Mouse (Mus musculus) cerebellum, adult 9-11 months (tissue): ENCODE data around the gene Pan2.
"Not testable (repeated sequence)": the region's sequence is repeated elsewhere in the genome, so short reads cannot be mapped to it uniquely, and the experiment has no call there.

Experiments used
- DNase-seq: peaks from one replicate; pipeline ENCODE4 v3.0.0; 2022

The Pan2 gene

DNA sequence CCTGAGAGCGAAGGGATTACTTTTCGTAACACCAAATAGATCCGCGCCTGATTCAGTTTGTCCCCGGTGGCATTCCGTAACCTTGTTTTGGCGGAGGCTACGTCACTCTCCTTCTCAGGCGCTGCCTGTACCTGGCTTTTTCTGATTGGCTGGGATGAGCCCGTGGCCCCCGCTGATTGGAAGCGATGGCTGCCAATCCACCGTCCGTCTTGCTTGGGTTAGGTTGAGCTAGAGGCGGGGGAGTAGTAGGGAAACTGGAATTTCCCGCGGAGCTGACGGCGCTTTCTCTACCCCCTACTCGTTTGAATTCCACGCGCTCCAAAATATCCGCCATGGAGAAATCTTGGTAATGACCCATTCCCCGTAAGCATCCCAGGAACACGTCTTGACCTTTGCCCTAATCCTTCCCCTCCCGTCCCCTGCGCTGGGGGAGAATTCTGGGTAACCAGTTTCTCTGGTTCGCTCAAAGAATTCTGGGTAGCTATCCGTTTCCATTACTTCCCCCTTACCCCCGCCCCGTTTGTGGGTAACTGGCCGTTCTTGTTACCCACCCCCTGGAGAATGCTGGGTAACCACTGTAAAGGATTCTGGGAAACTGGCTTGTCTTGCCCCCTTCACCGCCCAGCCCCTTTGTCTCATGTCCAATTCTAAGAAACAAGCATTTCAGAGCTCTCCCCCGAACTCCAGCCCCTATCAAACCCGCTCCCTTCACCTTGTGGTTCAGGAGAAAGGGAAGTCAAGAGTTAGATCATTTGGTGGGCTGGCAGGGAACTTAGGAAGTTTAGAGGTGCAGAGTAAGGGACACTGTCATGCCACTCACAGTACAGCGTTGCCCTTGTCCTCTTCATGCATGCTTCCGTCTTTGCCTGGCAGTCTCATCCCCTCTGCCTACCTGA is at the start of gene Pan2:
Gene Pan2, plus strand, starts transcription at position 210 of the 896 bp plus-strand sequence.
- DNase-seq = peak; percentile 100

DNA sequence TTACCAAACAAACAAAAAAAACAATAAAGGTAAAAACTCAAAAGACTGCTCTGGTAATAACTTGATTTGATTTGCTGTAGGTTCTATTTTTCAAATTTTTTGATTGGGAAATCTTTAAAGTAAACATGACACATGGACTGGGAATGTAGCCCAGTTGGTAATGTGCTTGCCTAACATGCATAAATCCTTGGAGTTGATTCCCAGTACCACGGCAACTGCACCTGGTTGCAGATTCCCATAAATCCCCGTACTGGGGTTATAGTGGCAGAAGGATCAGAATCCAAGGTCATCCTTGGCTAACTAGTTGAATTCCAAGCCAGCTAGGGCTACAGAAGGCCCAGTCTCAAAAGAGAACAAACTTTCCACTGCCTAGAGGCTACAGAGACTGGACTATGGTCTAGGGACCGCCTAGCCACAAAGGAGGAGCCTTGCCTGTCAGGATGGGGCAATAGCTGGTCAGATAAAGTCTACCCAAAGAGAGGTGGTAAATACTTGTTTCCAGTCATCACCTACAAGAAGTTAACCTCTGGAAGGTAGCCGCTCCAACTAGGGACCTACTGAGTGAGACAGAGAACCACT is 49.4 kb upstream of the Pan2 start, which contains the start of gene Apon:
Gene Apon, plus strand, starts transcription at position 420 of the 579 bp plus-strand sequence.
- no peak for DNase-seq

DNA sequence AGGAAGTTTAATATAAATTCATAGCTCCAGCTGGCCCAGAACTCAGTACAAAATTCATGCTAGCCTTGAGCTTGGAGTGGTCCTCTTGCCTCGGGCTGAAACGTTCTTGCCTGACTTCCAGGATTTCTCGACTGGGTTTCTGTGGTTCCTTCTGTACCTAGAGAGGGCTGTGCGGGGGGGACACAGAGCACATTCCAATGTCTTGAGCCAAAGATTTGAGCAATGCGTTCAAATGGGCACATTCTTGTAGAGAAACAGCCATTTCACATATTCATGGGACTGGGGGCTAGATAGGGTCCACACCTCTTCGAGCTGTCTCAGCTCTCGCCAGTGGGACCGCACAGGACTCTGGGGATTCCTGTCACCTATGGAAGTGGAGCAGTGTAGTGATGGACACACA is 47.2 kb upstream of the Pan2 start:
- DNase-seq = no peak

DNA sequence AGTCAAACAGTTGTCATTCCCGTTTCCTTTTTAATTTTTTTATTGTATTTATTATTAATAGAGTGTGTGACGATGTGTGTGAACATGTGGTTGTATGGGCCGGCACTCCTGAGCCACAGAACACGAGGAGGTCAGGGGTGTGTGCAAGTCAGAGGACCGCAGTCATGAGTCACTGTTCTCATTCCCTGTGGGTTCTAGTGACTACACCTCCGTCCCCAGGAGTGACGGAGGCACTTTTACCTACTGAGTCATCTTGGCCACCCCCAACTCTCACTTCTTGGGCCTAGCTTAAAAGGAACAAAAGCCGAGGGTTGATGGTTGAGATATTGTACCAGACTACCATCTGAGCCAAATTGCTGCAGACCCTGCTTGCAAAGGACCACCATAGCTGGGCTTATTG is 46.8 kb upstream of the Pan2 start:
- no peak for DNase-seq

DNA sequence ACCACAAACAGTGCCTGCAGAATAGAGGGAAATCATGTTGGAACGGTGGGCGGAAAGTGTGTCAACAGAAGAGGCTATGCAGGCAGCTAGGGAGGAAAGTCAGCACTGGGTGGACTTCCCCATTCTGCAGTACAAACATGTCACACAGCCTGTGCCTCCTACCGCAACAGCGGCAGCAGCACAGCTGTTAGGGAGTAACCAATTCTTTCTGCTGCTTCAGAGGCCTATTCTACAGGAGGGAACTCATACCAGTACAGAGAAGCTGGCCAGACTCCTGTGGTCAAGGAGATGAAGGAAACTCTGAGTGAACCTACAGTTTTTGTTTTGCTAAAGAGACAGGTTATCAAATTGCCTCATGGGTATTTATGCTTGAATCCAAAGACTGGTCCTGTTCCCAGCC is 44.2 kb upstream of the Pan2 start:
- no peak for DNase-seq

DNA sequence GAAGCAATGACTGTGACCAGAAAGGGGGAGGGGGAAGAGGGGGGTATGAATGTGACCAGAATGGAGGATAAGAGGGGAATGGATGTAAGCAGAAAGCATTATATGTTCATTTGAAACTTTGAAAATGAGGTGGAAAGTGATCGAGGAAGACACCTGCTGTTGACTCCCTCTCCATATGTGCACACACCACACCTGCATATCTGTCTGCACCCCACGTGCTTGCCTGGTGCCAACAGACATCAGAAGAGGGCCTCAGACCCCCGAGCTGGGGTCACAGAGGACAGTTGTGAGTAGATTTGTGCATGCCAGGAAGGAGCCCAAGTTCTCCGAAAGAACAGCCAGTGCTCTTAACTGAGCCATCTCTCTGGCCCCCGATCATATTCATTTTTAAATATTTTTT is 43.2 kb upstream of the Pan2 start:
- no peak for DNase-seq

DNA sequence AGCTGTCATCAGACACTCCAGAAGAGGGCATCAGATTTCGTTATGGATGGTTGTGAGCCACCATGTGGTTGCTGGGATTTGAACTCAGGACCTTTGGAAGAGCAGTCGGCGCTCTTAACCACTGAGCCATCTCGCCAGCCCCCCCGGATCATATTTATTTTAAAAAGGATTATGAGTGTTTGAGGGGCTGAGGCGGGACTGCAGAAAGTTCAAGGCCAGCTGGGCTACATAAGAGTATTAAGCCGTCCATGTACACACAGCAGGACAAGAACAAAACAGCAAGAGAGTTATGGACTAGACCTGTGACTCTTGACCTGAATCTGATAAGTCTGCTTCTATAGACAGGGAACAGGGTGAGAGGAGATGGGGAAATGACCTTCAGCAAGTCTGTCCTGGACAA is 42.8 kb upstream of the Pan2 start:
- not testable (repeated sequence) for DNase-seq

DNA sequence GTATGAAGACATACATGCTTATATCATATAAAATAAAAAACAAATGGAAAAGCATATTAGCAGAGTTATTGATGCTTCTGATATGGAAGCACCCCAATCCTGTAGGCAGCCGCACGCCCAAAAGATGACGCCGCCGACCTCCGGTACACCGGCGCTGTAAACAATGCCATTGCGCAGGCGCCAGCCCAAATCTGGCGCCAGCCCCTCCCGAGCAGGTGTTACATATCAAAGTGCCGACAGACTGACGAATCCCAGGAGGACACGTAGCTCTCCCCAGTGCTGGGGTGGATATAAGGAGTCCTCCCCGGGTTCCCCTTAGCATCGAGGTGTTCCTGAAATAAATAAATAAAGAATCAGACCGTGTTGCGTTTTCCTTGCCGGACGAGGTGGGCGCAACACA is 40.8 kb upstream of the Pan2 start:
- no peak for DNase-seq

DNA sequence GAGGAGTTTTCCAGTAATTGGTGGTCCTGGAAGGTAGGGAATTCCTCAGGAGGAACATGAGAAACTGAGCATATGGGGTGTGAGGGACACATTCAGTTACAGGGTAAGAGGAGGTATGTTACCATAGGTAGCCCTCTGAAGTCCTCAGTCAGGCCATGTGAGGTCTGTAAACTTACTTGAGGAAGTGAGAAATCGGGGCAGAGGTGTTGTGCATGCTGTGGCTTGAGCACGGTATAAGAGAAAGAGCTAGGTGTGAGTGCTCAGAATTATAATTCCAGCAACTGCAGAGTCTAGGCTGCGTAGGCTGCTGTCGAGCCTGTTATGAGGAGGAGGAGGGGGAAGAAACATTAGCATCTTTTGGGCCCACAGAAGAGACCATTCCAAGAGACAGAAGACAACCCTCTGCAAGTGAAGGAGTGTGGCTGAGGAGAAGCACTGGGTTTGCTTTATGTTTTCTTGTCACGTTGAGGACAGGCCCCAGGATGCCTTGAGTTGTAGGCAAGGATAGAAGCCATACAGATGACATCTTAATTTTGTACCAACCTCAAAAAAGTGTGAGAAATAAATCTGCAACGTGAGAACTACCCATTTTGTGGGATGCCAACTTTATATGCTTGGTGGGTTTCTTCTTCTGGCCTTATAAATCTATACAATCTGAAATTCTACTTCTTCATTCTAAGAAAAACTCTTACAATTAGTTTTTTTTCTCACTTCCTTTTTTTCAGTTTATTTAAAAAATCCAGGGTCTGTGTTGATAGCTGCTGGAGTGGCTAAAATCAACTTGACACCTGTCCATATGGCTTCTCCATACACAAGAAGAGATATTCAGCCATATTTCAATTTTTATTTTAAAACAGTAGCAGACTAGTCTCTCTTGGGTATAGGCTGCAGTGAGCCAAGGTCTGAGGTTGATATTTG is 39.5 kb upstream of the Pan2 start:
- no peak for DNase-seq

DNA sequence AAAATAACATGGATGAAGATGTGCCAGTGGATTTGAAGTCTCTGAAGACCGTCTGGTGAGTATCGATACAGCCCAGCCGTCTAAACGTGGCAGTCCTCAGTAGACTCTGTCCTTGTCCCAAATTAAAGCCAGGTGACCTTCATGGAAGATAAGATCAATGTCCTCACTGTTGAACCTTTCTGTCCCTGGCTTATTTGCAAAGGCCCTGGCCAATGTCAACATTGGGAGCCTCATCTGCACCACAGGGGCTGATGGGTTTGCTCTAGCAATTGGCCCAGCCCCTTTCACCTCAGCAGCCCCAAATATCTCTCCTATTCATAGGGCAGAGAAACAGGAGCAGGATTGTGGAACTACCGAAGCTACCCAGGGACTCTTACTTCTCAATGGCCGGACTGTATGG is 34.8 kb upstream of the Pan2 start, which contains the start of gene Apof:
Gene Apof, plus strand, starts transcription at position 301 of the 400 bp plus-strand sequence.
- no peak for DNase-seq

DNA sequence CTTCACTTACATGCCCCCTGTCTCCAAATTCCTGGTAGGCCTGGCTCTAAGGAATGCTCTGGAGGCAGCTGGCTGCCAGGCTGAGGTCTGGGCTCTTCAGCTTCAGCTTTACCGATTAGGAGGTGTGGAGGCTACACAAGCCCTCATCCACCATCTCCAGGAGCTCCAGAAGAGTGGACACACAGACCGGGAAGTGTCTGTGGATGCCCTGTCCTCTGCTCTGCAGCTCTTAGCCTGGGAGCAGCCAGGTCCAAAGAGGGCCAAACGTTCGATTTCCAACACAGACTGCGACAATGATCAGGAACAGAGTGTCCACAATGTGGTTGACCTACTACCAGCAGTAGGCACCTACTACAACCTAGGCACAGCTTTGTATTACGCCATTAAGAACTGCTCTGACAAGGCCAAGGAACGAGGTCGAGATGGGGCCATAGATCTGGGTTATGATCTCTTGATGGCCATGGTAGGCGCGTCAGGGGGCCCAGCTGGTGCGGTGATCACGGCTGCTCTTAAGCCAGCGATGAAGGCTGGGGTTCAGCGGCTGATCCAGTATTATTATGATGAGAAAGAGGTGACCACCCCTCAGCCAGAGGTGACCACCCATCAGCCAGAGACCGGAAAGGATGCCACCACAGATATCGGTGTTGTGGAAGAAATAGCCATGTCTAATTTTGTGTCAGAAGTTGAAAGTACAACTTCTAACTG is 33.8 kb upstream of the Pan2 start:
- no peak for DNase-seq

DNA sequence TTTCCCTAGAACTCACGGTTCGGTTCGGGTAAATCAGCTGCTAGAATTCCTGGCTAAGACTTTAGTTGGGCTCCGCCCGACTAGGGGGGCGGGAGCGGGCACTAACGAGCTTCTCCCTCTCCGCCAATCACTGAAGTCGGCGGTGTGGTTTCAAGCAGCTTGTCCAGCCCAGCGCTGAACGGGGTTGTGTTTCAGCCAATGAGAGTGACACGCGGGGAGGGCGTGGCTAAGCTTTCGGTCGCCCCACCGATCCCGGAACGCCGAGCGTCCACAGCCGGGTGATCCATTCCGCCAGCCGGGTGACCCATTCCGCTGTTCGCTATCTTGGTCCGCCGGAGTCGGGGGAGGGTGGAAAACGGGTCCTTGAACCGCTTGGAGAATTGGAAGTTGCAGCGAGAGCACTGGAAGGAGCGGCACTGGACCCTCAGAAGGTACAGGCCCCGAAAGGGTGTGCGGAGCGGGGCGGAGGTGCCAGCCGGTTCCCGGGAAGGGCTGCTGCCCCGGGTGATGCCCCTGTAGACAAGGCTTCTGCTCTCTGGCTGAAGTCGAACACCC is 32.8 kb upstream of the Pan2 start, which contains the start of gene Stat2:
Gene Stat2, plus strand, starts transcription at position 273 of the 555 bp plus-strand sequence.
- peak; percentile 99 for DNase-seq

DNA sequence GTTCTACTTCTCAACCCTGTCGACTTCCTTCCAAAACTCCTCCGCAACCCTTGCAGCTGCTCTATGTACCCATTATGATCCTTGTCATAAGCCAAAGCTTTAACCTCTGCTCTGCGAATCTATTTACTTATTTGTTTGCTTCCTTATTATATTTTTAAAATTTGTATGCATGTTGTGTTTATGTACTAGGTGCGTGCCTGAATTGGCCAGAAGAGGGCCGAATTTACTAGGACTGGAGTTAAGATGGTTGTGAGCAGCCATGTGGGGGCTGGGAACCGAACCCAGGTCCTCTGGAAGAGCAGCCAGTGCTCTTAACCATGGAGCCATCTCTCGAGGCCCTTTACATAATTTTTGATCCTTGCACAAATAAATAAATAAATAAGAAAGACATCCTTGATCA is 32.3 kb upstream of the Pan2 start:
- DNase-seq = no peak

DNA sequence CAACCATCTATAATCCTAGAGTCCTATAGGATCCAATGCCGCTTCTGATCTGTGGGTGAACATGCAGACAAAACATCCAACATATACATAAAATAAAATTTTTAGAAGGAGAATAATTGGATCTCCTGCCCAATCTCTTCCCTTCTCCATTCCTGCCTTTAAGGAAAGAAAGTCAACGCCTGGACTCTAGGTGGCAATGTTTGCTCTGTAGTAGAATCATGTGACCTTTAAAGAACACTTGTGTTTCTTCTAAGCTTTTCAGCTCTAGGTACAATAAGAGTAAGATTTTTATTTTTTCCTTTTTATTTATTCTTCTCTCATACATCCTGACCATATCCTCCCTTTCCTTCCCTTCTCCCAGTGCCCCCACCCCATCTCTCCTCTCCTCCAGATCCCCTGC is 31.3 kb upstream of the Pan2 start:
- no peak for DNase-seq

DNA sequence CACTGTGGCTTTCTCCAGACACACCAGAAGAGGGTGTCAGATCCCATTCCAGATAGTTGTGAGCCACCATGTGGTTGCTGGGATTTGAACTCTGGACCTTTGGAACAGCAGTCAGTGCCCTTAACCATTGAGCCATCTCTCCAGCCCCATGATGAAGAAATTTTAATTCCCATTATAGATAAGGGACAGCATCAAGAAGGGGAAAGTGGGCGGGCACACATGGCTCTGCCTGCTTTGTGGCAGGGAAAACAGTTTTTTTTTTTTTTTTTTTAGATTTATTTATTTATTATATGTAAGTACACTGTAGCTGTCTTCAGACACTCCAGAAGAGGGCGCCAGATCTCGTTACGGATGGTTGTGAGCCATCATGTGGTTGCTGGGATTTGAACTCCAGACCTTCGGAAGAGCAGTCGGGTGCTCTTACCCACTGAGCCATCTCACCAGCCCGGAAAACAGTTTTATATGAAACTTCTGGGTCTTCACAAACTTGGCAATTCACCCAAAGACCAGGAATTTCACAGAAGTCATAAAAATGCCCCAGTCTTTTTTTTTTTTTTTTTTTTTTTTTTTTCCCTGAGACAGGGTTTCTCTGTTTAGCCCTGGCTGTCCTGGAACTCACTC is 30.2 kb upstream of the Pan2 start:
- DNase-seq = peak; percentile 30

DNA sequence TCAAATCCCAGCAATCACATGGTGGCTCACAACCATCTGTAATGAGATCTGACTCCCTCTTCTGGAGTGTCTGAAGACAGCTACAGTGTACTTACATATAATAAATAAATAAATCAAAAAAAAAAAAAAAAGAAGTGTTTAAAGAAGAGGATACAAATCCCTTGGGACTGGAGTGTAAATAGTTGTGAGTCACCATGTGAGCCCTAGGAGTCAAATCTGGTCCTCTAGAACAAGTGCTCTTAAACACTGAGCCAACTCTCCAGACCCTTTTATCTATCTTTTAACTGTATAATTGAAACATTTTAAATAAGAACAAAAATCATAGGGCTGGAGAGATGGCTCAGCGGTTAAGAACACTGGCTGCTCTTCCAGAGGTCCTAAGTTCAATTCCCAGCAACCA is 27.8 kb upstream of the Pan2 start:
- not testable (repeated sequence) for DNase-seq

DNA sequence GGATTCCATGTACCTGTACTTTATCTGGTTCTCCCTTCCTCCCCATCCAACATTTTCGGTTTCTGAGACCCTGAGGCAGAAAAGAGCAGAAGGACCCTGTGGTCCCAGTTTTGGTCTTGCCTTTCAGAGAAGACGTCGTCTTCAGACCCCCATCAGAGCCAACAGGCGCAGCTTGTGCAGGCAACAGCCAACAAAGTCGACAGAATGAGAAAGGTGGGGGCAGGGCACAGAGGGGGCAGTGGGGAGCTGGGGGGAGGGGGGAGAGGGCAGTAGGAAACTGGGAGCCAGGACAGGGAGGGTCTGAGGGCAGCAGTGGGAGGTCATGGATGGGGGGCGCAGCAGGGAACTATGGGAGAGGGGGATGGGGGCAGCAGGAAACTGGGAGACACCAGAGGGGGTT is 25.0 kb upstream of the Pan2 start:
- DNase-seq = peak; percentile 16

DNA sequence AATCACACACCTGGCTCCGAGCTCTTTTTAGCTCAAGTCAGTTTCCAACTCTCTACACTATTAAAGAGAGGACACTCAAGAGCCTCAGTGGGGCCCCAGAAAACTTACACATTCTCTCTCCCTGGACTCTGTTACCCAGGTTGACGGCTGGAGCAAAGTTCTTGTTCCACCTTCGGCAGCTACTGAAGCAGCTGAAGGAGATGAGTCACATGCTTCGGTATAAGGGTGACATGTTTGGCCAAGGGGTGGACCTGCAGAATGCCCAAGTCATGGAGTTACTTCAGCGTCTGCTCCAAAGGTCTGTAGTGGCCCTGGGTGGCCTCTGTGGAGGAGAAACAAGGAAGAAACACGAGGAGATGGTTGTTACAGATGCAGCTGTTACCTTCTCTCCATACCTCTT is 22.2 kb upstream of the Pan2 start:
- DNase-seq = peak; percentile 28

DNA sequence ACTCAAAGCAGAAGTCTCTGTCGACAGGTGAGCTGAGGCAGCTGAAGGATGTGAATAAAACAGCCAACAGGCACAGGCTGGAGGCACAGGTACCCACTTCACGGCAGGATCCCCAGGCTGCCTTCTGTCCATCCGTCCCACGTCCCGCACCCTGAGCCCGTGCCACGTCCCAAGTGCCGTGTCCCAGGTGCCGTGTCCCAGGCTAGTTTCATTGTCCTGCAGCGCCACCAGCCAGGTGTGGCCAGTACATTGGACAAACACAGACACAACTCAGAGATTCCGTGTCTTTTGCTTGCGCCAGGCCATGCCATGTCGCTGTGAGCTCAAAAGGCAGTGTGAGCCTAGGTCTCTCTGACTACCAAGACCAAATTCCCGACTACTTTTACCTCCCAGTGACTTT is 21.5 kb upstream of the Pan2 start:
- DNase-seq = peak; percentile 59

DNA sequence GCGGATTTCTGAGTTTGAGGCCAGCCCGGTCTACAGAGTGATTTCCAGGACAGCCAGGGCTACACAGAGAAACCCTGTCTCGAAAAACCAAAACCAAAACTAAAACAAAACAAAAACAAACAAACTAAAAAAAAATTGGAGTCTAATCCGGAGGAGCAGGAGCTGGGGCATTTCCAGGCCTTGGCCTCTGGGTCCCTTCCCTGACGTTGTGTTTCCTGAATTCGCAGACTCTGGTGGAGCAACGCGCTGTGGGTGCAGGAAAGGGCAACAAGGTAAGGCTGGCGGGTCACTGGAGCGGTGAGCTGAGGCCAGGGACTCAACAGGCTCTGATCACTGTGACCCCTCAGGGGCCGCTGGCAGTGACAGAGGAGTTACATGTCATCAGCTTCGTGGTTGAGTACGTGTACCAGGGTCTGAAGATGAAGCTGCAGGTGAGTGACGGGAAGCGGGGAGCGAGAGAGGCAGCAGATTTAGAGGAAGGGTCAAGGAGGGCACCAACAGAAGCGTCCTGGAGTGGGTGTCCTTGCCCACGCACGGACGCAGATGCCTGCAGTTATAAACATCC is 20.2 kb upstream of the Pan2 start:
- DNase-seq = no peak
